Mouse (Mus musculus): ENCODE measurements around the gene Tmem222.

Gene Tmem222

DNA sequence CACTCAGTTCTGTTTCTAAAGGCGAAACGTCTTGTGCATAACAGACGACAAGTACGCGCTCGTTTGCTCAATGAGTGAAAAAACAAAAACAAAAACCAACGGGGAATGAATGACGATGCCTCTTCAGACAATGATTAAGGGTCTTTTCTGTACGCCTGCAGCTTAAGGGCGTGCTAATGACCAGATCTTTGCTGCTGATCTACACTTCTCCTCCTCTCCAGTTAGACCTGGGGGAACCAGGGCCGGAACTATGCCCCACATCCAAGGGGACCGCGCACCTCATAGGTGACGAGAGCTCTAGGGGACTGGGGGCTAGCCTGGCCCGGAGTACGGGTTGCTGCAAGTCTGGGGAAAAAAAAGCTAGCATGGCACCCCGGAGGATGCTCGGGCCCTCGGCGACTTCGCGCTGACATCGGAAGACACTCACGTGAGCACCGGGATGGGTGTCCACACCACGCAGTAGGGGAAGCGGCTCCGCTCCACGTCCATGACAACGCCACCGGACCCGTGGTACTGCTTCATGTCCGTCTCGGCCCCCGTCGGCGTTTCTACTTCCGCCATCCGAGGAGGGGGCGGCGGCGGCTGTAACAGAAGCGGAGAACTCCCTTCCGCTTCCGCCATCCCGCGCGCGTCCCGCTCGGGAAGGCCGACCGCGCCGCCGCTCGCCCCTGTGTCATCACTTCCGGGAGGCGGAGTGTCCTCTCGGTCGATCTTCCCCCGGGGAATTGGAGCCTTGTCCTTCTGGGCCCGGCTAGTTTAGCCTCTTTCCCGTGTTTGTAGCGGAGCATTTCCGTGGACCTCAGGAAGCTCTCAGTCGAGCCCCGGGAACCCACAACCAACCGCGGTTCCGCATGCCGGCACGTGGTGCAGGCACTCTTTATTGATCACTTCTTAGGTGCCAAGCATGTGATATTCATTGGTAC lies at the start of gene Tmem222:
Gene Tmem222, minus strand, starts transcription at position 689 of the 923 bp plus-strand sequence.
- peak; percentile 97 for DNase-seq (ENCODE audit: low read depth)

DNA sequence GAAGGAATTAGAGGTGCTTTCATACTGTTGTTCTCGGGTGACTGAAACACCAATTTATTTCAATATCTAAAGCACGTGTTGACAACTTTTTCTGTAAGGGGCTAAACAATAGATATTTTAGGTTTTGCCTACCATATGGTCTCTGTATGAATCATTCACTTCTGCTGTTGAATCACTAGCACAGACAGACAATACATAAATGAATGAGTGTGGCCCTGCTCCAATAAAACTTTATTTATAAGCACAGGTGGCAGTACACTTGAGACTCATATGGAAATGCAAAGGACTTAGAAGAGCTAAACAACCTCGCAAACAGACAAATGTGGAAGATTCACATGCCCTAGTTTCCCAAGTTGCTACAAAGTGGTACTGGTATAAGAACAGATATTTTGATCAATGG lies 42.1 kb upstream of the Tmem222 start:
- no peak for DNase-seq (ENCODE audit: low read depth)

DNA sequence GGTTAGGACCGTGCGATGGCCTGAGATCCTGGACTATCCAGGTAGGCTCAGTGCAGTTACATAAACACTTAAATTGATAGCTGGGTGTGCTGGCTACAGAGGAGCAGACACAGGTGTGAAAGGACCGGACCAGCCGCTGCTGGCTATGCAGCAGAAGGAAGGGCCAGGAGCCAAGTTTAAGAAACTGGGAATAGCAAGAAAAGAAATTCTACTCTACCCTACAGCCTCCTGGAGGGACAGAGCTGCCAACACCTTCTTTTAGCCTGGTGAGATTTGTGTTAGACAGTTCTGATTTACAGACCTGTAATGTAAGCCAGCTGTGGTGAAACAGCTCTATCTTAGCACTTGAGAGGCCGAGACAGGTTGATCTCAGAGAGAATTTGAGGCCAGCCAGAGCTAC lies 38.4 kb upstream of the Tmem222 start:
- no peak for DNase-seq (ENCODE audit: low read depth)

DNA sequence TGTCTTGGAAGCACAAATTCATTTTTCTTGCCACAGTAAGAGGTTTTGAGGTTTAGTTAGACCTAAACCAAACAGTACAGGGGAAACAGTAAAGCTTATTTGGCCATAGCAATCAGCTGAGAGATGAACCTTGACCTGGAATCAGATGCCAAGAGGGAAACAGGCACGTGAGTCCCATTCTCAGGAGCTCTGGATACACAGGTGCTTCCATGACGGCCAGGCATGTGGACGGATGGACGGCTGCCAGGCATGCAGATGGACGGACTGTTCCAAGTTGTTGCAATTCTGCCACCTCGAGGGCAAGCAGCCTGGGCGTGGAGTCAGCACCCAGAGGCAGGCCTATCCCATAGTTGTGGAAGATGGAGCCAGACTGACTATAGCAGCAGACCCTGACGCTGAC lies 37.3 kb upstream of the Tmem222 start:
- DNase-seq (ENCODE audit: low read depth): no peak

DNA sequence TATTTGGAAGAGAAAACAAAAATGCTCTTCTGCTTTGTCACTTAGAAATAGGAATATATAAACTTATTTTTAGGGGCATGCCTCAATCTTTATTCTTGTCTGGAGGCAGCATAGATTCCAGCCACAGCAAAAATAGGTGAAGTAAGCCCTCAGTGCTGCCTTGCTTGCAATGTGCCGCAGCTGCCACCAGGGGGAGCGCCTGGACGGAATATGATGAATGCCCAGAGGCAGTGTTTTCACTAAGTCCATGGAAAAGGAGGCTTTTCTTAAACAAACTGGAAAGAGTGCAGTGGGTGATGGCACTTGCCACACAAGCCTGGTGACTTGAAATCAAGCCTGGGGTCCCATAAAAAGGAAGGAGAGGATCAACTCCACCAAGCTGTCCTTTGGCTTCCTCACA lies 32.4 kb upstream of the Tmem222 start:
- peak; percentile 86 for DNase-seq (ENCODE audit: low read depth)

DNA sequence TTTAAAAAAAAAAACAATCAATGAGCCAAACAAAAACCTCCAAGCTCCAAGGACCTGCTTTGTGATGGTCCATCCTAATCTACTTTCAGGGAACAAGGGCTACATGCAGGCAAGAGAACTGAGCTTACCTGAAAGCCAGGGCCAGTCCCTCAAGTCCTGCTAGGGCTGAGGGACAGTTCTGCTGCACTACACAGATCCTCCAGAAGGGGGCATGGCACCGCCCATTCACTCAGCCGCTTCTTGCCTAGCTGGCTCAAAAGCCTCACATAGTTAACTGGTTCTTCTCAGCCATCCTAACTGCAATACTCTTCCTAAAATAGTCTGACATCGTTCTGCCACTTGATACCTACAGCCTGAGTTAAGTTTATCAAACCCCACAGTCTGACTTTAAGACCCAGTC lies 29.7 kb upstream of the Tmem222 start:
- peak; percentile 80 for DNase-seq (ENCODE audit: low read depth)

DNA sequence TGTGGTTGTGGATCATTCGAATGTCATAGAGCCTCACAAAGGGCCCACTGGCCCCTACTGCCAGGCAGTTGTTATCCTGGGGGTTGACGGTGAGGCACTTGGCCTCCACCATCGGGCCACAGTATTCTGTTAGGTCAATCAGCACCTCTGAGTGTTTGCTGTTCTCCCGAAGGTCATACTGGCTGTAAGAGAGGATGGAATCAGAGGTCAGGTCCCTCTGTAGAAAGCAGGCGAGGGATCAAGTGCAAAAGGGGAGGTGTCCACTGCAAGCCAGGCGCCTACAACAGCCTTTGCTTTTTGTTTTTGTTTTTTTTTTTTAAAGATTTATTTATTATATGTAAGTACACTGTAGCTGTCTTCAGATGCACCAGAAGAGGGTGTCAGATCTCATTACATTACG lies 28.2 kb upstream of the Tmem222 start:
- no peak for DNase-seq (ENCODE audit: low read depth)

DNA sequence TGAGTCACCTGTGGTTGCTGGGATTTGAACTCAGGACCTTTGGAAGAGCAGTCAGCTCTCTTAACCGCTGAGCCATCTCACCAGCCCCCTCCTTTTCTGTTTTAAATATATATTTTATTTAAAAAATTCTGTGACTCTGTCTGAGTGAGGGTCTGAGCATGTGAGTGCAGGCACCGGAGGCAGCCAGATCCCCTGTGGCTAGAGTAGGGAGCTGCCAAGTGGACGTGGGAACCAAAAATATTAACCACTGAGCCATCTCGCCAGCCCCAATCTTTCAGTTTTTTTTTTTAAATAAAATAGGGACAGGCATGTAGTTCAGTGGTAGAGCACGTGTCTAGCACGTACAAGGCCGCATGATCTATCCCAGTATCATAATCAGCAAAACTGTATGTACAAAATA lies 27.2 kb upstream of the Tmem222 start:
- DNase-seq (ENCODE audit: low read depth): no peak

DNA sequence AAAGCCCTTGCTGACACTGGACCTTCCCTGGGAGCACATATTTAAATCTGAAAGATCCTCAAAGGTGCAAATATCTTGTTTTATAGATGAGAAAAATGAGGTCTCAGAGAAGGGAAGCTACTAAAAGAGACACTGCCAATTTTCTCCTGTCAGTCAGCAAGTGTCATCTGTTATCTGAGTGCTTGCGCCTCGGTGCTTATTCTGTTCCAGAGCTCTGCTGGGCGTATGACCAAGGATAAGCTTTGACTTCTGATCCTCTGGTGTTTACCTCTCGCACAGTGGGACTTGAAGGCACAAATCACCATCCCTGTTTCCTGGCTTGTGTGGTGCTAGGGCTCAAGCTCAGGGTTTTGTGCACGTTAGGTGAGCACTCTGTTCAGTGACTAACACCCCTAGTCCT lies 25.1 kb upstream of the Tmem222 start:
- DNase-seq (ENCODE audit: low read depth): no peak

DNA sequence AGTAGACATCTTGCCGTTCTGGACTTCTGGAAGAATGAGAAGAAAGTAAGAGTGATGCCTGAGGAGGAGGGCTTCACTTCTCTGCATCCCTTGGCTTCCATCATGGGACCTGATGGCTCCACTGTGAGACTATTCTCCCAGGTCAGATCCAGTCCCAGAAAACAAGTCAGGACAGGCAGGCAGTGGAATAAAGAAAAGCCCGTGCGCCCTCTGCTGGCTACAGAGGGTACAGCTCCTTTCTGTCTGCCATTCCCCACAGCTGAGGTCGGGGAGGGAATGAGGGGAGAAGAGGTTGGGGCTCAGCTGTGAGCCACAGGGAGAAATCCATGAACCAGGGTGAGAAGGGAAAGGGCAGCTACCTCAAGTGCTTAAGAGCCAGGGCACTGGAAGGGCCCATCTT lies 24.2 kb upstream of the Tmem222 start:
- DNase-seq (ENCODE audit: low read depth): peak; percentile 79

DNA sequence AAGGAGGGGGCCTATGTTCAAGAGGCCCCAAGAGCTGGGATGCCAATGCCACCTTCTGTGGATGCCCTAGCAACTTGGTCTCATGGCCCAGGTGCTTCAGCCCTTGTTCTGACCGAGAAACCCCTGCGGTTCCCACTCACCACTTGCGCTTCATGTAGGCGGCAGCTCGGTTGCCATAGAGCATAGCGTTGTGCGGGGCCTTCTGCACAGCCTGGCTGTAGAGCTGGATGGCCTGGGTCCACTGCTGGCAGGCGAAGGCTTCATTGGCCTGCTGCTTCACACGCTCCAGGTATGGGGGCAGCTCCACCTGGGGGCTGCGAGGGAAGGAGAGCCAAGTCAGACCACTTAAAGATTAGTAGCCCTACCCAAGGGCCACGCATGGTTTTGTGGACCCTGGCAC lies 22.8 kb upstream of the Tmem222 start:
- no peak for DNase-seq (ENCODE audit: low read depth)

DNA sequence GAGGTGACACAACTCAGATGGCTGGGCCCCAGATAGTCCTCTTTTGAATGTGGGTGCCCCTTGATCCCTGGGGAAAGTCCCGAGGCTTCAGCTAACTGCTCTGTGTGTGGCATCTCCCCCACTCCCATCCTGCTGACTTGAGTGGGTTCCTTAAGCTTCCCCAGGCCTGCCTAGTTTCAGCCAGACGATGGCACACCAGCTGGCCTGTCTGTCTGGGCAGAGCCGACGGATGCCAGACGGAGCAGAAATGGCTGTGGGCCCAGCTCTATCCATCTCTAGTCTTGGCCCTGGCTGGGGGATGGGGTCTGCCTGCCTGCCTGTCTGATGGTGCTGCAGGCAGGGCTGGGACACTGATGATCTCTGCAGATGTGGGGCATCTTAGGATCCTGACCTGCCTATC lies 22.1 kb upstream of the Tmem222 start:
- peak; percentile 44 for DNase-seq (ENCODE audit: low read depth)

DNA sequence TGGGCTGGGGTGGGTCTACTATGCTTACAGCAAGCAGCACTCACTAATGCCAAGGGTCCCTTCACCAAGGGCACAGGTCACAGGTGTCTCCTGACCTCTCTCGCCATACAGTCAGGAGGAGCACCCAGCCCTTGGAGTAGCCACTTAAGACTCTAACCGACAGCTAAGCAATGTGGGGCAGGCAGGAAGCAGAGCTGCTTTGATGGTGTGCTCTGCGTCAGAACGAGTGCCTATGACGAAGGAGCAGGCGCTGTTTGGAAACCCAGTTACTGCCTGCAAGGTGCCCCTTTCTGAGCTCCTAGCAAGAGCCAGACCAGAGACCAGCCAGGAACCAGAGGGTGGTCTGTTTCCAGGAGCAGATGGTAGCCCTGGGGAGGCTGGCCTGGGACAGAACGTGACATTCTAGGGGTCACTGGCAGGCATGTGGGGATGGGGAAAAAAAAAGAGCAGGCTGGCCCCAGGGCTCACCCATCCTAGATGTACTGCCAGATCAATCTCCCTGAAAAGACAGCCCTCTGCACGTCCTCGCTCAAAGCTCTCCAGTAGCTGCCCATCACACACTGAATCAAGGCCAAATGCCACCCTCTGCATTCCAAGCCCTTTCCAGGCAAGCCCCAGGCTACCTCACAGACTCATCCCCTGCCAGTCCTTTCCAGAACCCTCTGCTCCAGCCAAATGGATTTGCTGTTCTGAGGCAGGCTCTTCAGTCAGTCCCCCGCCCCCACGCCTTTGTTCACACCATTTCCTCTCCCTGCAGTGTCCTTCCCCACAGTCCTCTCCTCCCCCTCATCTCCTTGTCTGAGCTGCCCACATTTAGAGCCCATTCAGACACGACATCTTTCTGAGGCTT lies 21.1 kb upstream of the Tmem222 start:
- peak; percentile 72 for DNase-seq (ENCODE audit: low read depth)

DNA sequence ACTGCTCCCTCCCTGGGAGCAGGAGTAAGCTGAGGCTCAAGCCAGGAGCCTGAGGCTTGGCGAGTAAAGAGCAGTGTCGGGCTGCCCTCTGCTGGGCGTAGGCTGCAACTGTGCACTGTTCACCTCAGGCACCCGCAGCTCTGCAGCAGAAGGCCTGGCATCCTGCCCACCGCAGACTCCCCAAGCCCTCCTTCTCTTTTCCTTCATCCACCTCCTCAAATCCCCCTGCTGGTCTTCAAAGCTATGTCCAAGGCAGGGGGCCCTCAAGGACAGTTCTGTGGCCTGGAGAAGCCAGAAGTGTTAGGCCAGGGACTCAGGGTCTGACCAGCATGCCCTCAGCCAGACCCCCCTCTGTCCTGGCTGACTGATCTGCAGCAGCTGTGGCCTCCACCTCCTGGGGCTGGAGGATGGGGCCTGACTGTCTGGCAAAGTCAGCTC lies 20.2 kb upstream of the Tmem222 start:
- DNase-seq (ENCODE audit: low read depth): peak; percentile 86

DNA sequence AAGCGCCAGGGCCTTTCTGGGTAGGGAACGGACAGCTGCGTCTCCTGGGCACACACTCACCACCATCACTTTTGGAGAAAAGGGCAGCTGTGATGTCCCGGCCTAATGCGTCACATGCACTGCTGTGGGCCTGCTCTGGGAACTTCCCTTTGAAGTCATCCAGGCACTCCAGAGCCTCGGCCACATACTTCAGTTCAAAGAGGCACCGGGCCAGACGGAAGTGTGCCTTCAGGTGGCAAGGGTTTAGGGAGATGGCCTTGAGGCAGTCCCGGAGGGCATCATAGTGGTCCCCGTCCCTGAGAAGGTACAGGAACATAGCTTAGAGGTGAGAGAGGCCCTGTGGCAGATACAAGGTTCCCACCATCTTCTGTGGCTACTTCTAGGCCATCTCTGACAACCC lies 19.8 kb upstream of the Tmem222 start:
- DNase-seq (ENCODE audit: low read depth): no peak

DNA sequence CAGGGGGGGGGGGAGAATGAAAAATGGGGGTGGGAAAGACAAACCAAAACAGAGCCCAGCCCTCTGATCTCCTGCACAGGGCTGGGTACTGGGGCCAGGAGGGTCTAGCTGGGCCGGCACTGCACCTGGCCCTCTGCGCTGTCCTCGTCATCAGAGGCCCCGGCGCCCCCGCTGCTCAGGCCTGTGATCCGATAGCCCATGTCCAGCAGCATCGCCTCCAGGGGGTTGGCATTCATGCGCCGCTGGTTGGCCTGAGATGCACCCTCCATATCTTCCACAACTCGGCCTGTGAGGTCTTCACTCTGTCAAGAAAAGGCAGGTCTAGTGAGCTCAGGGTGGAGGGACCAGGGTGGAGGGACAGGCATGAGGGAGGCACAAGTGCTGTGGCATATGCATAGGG lies 16.5 kb upstream of the Tmem222 start:
- no peak for DNase-seq (ENCODE audit: low read depth)

DNA sequence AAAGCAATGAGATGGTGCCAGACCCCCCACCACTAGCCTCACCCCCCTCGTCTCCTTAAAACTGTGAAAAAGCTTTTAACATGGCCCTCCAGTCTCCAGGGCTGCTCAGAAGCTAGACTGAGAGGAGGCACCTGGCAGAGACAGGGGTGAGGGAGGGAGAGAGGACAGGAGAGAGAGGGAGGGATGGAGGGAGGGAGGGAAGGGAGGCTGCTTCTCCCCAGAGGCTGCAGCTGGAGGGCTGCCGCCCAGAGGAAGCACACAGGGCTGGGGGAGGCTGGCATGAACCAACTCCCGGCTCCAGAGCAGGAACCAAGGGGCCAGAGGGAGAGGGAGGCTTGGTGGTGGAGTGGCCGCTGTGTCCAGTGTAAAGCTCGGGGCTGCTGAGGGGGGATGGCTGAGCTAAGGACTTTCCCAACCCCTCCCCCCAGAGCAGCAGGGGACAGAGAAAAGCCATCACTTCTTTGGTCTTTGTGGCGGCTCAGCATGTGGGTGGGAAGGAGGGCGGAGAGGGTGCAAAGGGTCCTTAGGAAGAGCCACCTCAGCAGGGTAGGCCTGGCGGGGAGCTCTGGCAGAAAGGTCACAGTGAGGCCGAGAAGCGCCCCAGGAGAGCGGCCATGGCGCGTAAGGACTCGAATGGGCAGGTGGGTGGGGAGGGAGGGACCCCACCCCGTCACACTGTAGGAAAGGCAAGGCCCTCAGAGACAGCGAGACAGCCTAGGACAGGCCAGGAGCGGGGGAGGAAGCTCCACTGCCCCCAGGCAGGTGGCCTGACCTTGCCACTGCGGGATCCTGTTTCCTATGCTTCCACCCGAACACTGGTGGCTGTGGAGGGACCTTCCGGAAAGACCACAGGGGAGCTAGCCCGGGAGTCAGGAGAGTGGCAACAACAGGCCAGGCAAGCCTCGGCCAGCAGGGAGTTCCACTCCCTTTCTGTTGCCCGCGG lies 15.6 kb upstream of the Tmem222 start:
- DNase-seq (ENCODE audit: low read depth): no peak

DNA sequence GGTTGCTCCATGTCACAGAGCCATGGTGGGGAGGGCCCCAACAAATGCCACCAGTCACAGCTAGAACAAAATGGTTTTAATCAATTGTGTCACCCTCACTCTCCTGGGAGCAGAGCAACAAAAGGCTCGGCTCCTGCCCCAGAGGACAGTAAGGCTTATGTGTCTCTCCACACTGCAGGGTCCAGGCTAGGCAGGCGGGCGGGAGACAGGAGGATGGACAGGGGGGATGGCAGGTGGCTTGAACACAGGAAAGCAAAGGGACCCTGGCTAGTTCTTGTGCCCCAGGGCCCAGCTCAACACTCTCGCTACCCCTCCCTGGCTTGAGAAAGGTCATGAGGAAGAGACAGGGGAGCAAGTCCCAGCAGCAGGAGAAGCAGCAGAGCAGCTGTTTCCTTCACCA lies 14.8 kb upstream of the Tmem222 start:
- no peak for DNase-seq (ENCODE audit: low read depth)

DNA sequence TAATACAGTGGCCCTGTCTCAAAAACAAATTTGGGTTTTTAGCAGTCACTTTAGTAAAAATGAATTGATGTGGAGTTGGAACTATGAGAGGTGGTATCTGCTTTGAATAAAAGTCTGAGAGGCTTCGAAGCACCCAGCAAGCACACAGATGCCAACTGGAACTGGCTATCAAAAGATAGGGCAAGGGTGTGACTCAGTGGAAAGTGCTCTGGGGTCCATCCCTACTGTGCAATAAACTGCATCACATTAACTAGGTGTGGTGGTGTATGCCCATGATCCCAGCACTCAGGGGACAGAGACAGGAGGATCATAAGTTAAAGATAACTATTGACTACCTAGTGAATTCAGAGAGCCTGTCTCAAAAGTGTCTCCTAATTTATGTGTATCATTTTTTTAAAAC lies 13.7 kb upstream of the Tmem222 start:
- DNase-seq (ENCODE audit: low read depth): no peak

DNA sequence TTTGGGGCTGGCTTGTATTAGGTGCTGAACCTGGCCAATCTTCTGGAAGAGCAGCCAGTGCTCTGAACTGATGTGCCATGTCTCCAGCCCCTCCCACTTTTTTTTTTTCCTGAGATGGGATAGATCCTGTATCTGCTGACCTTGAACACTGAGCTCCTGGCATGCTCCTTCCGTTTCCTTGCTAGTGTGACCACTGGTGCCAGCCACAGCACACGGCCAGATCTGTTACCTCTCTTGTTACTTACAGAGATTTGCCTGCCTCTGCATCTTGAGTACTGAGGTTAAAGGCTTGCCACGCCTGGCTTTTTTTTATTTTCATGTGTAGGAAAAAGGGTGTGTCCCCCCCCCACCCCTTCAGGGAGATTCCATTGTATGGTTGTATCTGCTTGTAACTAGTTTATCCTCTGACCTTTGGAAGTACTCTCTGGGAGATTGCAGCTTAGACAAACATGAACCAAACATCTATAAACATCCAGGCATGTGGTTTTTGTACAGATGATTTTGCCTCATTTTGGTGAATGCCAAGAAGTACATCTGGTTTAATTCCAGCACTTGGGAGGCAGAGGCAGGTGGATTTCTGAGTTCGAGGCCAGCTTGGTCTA lies 9.0 kb upstream of the Tmem222 start:
- DNase-seq (ENCODE audit: low read depth): no peak

DNA sequence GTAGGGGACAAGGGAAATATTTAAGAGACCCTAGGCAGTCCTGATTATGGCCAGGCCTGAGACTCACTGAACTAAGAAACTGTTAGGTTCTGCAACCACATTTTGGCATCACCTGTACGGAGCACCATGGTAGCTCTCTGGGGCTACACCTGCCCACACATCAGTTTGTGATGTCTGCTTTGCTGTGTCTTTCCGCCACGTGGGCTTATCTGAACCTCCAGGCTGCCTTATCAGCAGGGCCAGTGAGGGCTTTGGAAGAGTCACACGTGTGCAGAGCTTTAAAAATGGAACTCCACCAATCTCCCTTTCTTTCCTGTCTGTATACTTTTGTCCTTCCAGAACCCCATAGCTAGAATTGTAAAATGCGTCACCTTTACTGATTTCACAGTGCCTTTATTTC lies 8.4 kb upstream of the Tmem222 start:
- no peak for DNase-seq (ENCODE audit: low read depth)

DNA sequence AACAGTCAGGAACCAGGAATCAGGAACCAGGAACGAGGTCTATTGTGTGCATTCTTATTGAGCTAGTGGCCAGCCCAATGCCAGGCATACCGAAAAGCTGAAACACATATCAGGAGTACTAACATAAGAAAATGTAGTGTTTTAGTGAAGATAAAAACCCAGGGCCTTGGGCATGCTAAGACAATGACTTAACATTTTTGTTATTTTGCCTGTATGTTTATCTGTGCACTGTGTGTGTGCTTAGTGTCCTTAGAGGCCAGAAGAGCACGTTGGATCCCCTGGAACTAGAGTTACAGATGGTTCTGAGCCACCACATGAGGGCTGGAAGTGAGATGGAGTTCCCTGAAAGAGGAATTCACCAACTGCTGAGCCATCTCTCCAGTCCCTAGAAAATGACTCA lies 7.7 kb upstream of the Tmem222 start:
- no peak for DNase-seq (ENCODE audit: low read depth)

All from induced T-regulatory cell, adult 2 months (primary cell).